Mouse (Mus musculus) right cerebral cortex, postnatal 25 days (tissue): Measurements from ENCODE around the gene Cyct.
A peak's percentile ranks its signal among the peaks of the same experiment; 100 is the strongest.

Experiments
- DNase-seq: peaks from one replicate; pipeline ENCODE4 v3.0.0; 2022

Cyct gene

DNA sequence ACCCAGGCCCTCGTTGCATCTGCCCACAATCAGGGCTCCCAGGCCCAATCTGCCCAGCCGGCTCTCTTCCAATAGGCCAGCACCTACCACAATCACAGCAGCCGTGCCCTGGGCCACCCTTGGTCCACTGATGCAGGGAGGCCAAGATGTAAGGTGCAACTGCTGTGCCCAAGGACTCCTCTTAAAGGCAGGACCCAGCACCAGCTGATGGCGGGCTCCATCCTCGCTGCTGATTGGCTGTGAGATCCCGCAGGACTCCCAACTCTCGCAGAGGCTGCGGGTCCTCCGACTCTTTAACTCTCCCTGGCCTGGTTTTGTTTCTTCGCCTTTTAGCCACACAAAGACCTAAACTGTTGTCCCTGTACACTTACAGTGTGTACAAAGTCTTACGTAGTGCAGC is at the start of gene Cyct:
Gene Cyct, minus strand, starts transcription at position 225 of the 400 bp plus-strand sequence.
- no peak for DNase-seq

DNA sequence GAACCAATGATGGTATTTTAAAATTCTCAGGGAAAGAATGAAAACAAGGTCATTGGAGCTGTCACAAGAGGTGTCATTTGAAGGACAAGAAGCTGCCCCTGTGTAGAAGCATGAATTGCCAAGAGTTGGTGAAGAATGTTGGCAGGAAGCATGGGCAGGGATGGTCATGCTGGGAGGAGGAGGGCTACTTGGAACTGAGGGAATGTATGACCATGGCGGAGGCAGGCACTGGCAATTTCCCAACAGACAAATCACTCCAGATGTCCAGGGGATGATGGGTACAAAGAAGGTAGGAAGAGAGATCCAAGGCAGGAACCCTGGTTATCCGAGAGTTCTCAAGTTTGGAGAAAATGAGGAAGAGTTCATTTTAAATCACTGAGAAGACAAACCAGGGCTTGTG is 49.7 kb upstream of the Cyct start:
- no peak for DNase-seq

DNA sequence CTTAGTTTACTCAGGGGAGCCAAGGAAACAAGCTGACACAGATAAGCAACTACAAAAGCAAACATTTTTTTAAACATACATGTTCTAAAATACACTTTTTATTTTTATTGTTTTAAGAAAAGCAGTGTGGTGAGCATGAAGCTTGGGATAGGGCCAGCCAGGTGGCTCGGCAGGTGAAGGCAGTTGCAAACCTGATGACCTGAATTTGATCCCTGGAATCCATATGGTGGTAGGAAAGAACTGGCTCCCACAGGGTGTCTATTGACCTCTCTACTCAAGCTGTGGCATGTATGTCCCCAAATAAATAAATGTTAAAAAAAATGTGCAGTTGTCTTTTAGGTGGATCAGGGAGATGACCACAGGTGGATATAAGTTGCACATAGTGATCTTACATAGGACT is 49.3 kb upstream of the Cyct start:
- no peak for DNase-seq

DNA sequence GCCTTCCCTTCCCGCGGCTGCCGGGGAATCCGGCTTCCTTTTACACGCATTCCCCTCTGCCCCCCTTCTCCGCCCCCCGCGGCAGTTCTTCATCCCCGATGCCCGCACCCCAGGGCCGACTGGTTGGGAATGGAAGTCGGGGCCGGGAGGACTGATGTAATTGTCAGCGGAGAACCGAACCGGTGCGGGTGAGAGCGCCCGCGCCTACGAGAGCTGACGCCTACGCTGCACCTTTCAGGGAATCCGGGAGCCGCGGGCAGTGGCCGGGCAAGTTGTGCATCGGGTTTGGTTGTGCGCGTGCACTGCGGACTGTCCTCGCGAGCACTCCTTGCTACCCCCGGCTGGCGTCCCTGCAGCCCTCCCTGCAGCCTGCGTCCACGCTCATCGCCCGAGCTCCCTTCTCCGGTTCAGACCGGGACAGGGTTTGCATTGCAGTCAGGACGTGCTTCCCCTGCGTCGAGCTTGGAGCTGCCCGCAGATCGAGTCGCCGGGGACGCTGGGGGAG is 46.7 kb upstream of the Cyct start:
- peak; percentile 78 for DNase-seq

DNA sequence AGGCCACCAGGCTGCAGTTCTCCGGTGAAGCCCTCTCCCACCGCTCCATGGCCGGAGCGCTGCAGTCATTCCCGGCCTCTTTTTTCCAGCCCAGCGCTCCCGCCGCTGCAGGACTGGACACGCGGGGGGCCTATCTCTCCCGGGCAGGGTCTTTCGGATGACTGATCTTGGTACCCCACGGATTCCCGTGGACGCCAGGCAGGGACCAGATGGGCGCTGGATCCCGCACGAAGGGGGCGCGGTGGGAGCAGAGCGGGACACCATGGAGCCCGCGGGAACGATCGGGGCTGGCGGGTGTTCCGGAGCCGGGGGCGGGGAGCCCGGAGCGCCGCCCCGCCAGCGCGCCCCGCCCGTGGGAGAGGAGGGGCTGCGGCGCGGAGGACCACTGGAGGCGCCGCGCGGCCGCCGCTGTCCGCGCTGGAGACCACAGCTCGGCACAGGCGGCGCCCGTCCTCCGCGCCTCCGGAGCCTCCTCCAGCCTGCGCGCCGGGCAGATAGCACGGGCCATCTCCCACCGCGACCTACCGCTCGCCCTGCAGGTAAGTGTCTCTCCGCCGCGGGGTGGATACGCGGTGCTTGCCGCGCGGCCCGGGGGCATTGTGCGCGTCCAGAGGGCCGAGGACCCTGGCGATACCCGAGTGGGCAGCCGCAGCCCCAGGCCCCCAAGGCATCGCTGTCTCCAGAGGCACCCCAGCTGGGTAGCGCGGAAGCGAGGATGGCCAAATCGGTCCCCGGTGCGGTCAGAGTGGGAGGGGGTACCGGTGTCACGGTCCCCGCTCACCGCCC is 46.1 kb upstream of the Cyct start, which contains the start of gene Osbpl6:
Gene Osbpl6, plus strand, starts transcription at position 358 of the 786 bp plus-strand sequence.
- peak; percentile 85 for DNase-seq

DNA sequence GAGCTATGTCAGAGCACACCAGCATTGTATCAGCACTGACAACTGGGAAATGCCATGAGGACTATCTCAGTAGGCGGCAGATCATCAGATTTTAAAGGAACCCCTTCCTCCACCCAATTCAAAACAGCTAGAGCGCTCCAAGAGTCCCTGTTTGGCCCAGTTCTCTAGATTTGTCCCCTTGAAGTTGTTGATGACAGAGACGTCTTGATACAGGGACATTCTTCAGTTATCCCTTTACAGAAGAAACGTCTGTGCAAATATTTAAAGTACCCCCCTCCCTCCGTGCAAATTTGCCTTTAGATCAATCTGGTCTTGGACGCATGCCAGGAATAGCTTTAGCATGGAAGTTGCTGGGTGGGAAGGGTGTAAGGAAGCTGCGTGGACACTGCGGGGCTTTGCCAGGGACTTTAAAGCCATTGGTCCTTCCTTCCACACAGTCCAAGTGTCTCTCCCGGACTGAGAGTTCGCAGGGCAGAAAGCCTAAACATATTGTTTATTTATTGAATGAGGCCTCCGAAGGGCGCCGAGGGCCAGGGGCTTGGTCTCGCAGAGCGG is 45.4 kb upstream of the Cyct start:
- DNase-seq, result no peak

DNA sequence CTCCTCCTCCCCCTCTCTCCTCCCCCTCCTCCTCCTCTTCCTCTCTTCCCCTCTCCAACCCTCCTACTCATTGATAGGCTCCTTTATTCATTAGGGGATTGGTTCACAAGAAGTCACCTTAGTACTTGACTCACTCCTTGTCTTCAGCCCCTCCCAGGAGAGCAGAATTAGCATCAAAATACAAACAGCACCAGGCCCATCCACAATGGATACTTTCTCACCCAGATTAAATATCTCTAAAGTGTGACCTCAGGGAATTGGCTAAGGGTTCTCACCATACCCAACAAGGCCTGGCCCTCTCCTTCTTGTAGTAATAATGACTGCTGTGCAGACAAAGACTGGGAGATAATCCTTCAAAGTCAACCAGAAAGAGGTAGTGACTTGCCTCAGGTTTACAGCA is 39.9 kb upstream of the Cyct start:
- no peak for DNase-seq

DNA sequence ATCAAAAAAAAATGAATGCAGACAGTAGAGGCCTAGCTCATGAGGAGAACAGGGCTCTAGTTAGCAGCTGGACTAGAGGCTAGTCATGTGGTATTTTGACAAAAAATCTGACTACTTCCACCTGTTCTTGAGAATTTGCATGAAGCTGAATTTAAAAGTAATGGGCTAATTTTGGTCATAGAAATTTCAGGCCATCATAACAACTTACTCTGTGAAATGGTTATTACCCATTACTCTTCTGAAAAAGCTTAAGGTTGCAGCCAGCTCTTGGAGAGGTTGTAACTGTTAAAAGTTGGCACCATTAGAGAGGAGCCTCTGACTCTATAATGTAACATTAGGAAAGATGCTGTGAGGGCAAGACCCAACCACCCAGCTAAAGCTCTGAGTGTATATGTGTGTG is 26.3 kb upstream of the Cyct start:
- no peak for DNase-seq

DNA sequence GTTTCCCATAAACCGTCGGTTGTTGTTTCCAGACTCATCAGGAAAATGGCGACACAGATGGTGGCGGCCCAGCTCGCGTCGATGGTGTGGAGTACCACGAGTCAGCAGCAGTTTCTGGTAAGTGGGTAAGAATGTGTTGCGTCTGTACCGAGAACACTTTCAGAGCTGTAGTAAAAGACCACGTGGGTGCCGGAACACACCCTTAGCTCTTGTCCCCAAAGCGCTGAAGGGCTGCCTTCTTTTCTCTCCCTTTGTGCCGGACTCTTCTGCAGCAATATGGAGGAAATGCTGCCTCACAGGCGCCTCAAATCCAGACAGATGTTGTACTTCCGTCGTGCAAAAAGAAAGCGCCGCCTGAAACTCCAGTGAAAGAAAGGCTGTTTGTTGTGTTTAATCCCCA is 18.4 kb upstream of the Cyct start:
- no peak for DNase-seq

DNA sequence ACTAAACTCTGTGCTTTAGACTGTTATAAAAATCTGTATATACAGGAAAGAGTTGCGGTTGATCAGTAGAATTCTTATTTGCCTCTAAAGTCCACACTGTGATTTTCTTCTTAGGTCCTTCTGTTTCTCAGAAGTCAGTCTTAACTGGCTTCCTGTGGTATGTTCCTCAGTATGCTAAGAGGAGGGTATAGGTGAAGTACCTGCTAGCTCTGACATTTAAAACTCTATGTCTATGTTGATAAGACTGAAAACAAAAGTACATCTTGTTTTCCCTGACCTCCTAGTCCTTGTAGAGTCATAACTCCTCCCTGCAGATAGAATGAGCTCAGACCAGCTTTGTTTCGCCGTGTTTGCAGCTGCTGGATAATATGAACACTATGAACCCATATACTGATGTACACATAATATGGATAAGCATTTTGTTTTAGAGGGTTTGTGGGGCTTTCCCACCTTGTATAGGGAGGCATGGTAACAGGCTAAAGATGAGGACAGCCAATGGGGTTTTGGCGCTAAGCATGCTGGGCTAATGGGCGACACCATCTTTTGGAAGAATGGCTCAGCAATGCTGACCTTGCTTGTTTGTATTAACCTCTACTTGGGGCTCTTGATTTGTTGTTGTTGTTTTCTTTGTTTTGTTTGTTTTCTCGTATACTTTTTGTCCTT is 14.4 kb upstream of the Cyct start:
- no peak for DNase-seq

DNA sequence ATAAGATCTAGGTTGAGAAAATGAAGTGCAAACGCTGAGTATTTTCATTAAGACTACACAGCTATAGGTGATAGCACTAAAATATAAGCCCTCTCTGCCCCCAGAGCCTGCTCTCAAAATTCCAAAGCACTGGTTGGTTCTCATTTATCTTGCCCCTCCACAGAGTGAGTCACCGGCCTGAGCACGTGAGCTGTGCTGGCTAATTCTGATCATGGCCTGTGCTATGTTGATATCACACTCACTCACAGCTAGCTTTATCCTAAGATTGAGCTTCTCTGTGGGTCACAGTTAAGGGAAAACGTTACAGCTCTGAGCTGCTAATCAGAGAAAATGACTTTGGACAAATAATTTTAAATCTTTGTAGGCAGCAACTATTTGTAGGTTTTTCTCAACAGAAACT is 12.0 kb upstream of the Cyct start:
- DNase-seq, result no peak

DNA sequence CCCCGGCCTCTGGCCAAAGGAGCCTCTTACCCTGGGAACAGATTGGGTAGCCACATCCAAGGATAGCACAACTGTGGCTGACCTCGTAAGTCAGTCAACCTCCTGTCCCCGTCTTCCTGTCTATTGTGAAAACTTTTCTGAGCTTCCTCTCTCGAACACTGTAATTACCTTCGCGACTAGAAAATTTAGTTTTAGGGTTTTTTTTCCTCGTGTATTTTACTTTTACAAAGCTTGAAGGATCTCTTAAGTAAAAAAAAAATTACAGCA is 10.3 kb upstream of the Cyct start:
- no peak for DNase-seq

DNA sequence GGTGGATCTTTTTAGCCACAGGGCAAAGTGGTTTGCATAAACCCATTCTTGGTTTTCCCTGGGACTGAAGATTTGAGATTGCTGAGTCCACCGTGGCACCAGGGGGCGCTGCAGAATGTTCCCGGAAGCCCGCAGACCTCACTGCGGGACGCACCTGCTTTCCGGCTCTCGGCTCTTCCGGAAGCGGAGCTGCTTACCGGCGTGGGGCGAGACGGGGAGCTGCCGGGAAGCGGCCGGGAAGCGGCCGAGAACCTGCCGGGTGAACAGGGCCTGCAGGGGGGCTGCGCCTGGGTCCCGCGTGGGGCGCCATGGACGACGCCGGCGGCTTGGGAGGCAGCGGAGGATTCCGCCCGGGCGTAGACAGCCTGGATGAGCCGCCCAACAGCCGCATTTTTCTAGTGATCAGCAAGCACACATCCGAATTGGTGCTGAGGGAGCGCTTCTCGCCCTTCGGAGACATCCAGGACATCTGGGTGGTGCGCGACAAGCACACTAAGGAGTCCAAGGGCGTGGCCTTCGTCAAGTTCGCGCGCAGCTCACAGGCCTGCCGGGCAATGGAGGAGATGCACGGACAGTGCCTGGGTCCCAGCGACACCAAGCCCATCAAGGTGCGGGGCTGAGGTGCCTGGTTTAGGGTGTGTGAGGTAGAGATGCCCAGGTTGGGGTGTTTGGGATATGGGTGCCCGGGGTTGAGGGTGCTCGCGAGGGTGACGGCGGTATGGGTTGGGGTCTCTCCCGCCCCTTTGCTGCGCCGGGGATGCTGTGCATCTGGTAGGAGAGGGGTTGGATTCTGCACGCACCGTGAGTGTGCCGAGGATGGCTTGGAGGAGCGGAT is 9.8 kb upstream of the Cyct start, which contains the start of gene Rbm45:
Gene Rbm45, plus strand, starts transcription at position 164 of the 835 bp plus-strand sequence.
- DNase-seq, result peak; percentile 88

DNA sequence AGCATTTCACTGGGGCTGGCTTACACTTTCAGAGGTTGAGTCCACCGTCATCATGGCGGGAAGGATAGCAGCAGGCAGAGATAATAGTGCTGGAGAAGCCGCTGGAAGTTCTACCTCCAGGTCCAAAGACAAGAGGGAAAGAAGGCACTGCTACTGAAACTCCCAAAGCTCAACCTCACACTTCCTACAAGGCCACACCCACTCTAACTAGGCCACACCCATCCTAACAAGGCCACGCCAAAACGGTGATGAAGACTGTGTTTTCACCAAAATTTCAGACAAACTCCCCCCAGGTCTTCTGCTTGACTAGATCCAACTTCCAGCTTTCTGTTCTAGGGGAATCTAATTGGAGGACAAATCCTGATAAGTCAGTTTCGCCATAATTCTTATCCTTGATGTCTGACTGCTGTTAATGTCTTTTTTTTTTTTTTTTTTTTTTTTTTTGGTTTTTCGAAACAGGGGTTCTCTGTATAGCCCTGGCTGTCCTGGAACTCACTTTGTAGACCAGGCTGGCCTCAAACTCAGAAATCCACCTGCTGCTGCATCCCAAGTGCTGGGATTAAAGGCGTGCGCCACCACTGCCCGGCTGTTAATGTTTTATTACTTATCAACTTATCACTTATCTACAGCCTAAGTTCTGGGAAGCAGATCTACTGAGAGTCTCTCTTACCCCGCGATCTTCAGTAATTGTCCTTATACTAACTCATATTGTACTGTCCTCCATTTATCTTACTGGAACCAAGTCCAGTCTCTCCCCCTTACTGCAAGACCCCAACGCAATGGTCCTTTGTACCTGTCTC is 8.8 kb upstream of the Cyct start:
- no peak for DNase-seq

DNA sequence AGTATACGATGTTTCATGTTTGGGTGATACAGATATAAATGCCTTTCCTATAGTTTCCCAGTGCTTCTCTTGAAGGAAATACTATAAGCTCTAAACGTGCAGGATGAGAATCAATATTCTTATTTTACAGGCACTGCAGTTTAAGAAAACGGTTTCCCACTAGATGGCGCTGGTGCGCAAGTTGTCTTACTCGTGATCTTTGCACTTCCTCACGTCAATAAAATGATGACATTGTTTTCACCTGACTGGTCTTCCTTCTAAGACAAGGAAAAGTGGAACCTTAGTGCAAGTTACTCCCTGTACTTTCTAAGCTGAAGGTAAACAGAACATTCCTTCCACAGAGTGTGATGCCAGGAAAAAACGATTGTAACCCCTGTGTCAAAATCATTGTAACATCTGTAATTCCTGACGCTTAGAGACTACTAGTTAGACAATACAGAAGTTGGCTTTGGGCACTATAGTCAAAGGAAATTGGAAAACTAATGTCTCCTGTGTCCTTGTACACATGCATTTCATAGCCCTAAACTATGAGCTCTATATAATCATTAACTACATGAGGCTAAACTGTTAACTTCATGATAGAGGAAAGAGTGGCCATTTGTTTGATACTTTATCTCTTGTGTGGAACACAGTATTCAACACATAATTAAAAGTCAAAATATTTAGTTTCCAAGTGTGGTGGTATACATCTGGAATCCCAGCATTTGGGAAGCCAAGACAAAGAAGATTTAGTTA is 7.1 kb upstream of the Cyct start:
- peak; percentile 31 for DNase-seq

DNA sequence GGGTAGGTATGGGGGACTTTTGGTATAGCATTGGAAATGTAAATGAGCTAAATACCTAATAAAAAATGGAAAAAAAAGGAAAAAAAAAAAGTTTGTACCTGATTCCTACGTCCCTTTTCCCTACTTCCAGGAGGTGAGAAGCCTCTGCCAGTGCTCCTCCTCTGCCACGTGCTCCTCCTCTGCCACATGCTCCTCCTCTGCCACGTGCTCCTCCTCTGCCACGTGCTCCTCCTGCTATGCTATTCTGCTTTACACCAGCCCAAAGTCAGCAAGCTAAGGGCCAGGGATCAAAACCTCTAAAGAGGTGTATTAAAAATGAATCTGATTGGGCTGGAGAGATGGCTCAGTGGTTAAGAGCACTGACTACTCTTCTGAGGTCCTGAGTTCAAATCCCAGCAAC is 5.6 kb upstream of the Cyct start:
- DNase-seq, result no peak

DNA sequence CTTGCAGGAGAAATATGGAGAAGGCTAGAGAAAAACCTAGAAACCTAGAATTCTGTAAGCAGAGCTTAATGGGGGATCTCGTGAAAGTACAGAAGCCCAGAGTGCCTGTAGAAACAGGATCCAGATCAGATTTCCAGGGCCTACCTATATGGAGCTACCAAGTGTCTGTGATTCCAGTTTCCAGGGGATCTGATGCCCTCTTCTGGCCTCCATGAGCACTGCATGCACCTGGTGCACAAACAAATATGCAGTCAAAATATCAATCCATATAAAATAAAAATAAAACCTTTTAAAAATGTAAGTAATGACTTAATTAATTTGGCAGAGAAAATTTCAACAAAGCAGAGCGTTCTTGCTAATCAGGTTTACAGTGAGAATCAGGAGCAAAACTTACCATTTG is 1.9 kb upstream of the Cyct start:
- DNase-seq, result no peak

DNA sequence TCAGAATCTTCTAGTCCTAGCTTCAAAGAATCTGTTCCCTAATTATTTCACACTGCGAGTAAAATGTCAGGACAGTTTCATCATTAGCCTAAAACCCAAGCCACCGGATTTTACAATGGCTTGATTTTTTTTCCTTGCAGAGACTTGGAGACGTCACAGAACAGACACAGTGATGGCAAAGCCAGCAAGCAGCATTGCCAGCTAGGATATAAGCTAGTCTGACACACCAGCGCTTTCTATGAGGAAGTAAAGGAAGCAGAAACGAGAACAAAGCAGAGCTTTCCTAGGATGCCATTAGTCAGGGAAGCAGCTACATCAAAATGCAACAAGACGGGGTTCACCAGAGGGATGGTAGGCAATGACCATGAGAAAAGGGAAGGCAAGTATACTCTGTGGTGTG is 12.4 kb downstream of the Cyct start:
- no peak for DNase-seq

DNA sequence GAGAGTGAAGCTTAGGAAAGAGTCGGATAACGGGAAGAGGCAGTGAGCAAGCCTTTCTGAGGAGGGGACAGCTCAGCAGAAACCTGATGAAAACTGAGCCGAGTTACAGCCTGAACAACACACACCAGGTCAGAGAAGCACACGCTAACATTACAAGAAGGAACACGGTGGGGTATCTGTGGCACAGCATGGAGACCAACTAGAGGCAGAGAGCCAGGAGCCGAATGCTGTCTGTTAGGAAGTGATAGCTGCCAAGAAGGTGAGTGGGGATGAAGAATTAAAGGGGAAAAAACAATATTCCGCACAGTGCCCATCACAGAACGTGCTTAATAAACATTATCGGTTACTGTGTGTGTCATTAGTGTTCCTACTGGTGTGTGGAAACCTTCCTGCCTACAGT is 18.1 kb downstream of the Cyct start:
- DNase-seq, result no peak

DNA sequence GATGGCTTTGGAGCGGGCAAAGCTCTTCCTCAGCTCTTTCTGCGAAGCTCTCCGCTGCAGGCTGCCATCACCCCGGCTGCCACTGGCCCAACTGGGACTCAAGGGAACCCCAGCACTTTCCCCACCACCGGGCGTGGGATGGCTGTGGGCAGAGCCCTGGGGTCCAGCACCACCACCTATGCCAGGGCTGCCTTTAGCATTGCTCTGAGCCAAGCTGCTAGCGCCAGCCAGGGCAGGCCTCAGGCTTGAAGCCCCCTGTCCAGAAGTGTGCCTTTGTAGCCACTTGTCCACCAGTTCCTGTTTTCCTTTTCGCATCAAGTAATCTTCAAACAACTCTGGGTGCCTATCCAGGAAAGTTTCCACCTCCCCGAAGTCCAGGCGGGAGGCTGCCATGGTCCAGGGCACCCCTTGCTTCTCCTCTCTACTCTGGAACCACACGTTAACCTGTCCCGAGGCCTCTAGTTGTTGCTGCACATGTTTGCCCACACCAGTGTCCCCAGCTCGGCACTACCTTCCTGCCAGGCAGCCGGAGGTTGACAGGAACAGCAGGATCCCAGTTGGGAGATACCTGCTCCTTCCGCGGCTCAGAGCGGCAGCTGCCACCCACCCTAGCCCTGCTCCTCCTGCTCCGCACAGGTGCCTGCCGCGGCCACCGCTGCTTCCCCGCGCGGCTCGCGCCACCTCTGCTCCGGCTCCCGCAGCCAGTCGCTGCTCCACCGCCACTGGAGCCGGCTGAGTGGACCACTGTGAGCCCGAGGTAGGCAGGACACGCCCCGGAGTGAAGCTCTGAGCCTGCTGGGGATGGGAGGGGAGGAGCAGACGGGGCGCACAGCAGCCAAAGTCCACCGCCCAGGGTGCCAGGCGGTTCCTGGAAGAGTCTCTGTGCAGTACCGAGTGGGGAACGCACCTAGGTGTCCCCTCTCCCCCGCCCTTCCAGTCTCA is 21.8 kb downstream of the Cyct start, which contains the start of gene Pde11a:
Gene Pde11a, minus strand, starts transcription at position 560 of the 942 bp plus-strand sequence.
- DNase-seq, result peak; percentile 24
